Mouse (Mus musculus): ENCODE data around the gene Syt17. TPM values are rescaled to one million over a fixed set of nuclear protein-coding genes. Genes with fewer than 3 reads are reported as not detected.

Gene Syt17
- polyA plus RNA-seq, 1 experiment from 2014 or later, result 2.9 TPM

Other genes with a start within 250 kb of the Syt17 start
- 20.0 and 20.7 TPM in 2 replicates for gene Smg1, start 204.6 kb downstream of the Syt17 start, polyA plus RNA-seq (2014; fragmentation: Nextera tagmentation; extraction: Ambion mirVana)
- gene Itpripl2, start 43.8 kb upstream of the Syt17 start, polyA plus RNA-seq (2014; fragmentation: Nextera tagmentation; extraction: Ambion mirVana), result 5.0 TPM in 2 replicates
- gene Coq7, start 85.1 kb upstream of the Syt17 start, polyA plus RNA-seq (2014; fragmentation: Nextera tagmentation; extraction: Ambion mirVana), result 98.7 and 100 TPM in 2 replicates
- gene Tmc7, start 136.5 kb upstream of the Syt17 start, polyA plus RNA-seq (2014; fragmentation: Nextera tagmentation; extraction: Ambion mirVana), result 5.9 and 7.2 TPM in 2 replicates
- 0.58 and 1.0 TPM in 2 replicates for gene Tmc5, start 149.1 kb upstream of the Syt17 start, polyA plus RNA-seq (2014; fragmentation: Nextera tagmentation; extraction: Ambion mirVana)

Data from embryonic facial prominence, embryonic 14.5 days (tissue).